Mouse (Mus musculus) heart, postnatal 0 days (tissue): ENCODE measurements around the gene Bcl11b.

Source experiments
- CTCF ChIP-seq: IDR thresholded peaks from 2 replicates; pipeline ENCODE4 v1.5.1; 2016; ENCODE audit warnings: antibody characterized with exemption, control low read depth, low read depth
- EP300 ChIP-seq: IDR thresholded peaks from 2 replicates; pipeline ENCODE4 v1.6.1; 2016; ENCODE audit warnings: antibody characterized with exemption, low read depth

DNA sequence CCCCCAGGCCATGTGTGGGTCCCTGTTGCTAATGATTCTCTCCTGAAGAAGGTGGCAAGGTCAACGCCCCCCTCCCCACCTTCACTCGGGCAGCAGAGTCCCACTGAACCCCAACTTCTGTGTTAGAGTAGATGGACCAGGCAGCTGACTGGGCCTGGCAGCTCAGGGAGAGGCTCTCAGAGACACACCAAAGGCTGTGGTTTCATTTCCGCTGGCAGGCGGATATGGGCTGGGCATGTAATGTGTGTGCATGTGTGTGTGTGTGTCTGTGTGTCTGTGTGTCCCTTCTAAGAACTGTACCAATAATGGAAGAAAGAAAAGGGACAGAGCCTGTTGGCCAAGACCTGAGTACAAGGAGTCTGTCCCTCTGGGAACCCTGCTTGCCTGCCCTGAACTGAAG, 10.4 kb downstream of the Bcl11b start:
- TF ChIP-seq EP300 = no peak
- TF ChIP-seq CTCF = no peak
